Mouse (Mus musculus) myocyte (in vitro differentiated cells): ENCODE data around the gene Tshr.
"Not testable (repeated sequence)": the region's sequence is repeated elsewhere in the genome, so short reads cannot be mapped to it uniquely, and the experiment has no call there.

Source experiments
- CEBPB ChIP-seq: IDR thresholded peaks from 2 replicates; pipeline ENCODE4 v1.6.1; 2011; ENCODE audit warnings: mild to moderate bottlenecking, moderate library complexity; ENCODE audit not compliant: poor library complexity, insufficient read depth, severe bottlenecking
- E2F4 ChIP-seq: IDR thresholded peaks from one replicate; pipeline ENCODE4 v1.6.1; 2011; ENCODE audit warnings: mild to moderate bottlenecking, control low read depth, moderate library complexity; ENCODE audit not compliant: insufficient read depth
- POLR2A ChIP-seq: IDR thresholded peaks from one replicate; pipeline ENCODE4 v1.6.1; 2011; ENCODE audit warnings: low read depth, mild to moderate bottlenecking, control low read depth, moderate library complexity; ENCODE audit not compliant: insufficient read length
- POLR2AphosphoS2 ChIP-seq: IDR thresholded peaks from one replicate; pipeline ENCODE4 v1.6.1; 2011; ENCODE audit warnings: low read depth, control low read depth; ENCODE audit not compliant: insufficient read length
- REST ChIP-seq: IDR thresholded peaks from one replicate; pipeline ENCODE4 v1.6.1; 2011; ENCODE audit warnings: mild to moderate bottlenecking, control low read depth, moderate library complexity; ENCODE audit not compliant: insufficient read depth, insufficient read length
- USF1 ChIP-seq: IDR thresholded peaks from one replicate; pipeline ENCODE4 v1.6.1; 2011; ENCODE audit warnings: low read depth, mild to moderate bottlenecking, control low read depth, moderate library complexity

DNA sequence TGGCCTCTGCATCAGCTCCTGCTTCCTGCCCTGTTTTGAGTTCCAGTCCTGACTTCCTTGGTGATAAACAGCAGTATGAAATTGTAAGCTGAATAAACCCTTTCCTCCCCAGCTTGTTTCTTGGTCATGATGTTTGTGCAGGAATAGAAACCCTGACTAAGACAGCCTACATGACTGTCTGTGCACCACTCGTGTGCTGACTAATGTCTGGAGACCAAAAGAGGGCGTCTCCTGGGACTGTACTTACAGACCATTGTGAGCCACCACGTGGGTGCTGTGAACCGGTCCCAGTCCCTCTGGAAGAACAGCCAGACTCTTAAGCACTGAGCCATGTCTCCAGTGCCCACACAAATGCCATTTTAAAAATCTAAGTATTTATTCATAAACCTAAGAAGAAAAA, 201.5 kb downstream of the Tshr start:
- not testable (repeated sequence) for TF ChIP-seq POLR2A, USF1, REST, POLR2AphosphoS2, CEBPB, E2F4
